Mouse (Mus musculus) lung, postnatal 25 days (tissue): Measurements from ENCODE around the gene Gm4353.
"Not testable (repeated sequence)": the region's sequence is repeated elsewhere in the genome, so short reads cannot be mapped to it uniquely, and the experiment has no call there.

ENCODE experiments used
- DNase-seq: peaks from one replicate; pipeline ENCODE4 v3.0.0; 2022; ENCODE audit warnings: low spot score

The Gm4353 gene

GRCm38 (mm10) chr7:116084366-116084765 lies at the start of gene Gm4353:
TSS of gene Gm4353 (minus strand) at chr7:116084635.
- DNase-seq: not testable (repeated sequence)

- DNase-seq: peak; percentile 65
Measured at GRCm38 (mm10) chr7:116132078-116132477, 47.6 kb upstream of the Gm4353 start.

GRCm38 (mm10) chr7:116131390-116131789 lies 47.0 kb upstream of the Gm4353 start:
- no peak for DNase-seq

GRCm38 (mm10) chr7:116129374-116129773 lies 44.9 kb upstream of the Gm4353 start:
- no peak for DNase-seq

GRCm38 (mm10) chr7:116128286-116128685 lies 43.9 kb upstream of the Gm4353 start:
- DNase-seq: no peak

- no peak for DNase-seq
Measured at GRCm38 (mm10) chr7:116127052-116127451, 42.6 kb upstream of the Gm4353 start.

GRCm38 (mm10) chr7:116125671-116126070 lies 41.2 kb upstream of the Gm4353 start:
- DNase-seq: no peak

GRCm38 (mm10) chr7:116124057-116124456 lies 39.6 kb upstream of the Gm4353 start:
- DNase-seq: no peak

GRCm38 (mm10) chr7:116123597-116123985 lies 39.2 kb upstream of the Gm4353 start:
- DNase-seq: no peak

- no peak for DNase-seq
Measured at GRCm38 (mm10) chr7:116122981-116123596, 38.7 kb upstream of the Gm4353 start.

GRCm38 (mm10) chr7:116121202-116121601 lies 36.8 kb upstream of the Gm4353 start:
- DNase-seq: no peak

- no peak for DNase-seq
Measured at GRCm38 (mm10) chr7:116120737-116121136, 36.3 kb upstream of the Gm4353 start.

- no peak for DNase-seq
Measured at GRCm38 (mm10) chr7:116119306-116119857, 34.9 kb upstream of the Gm4353 start.

GRCm38 (mm10) chr7:116115991-116116390 lies 31.6 kb upstream of the Gm4353 start:
- no peak for DNase-seq

GRCm38 (mm10) chr7:116115216-116115930 lies 30.9 kb upstream of the Gm4353 start:
- no peak for DNase-seq

- DNase-seq: no peak
Measured at GRCm38 (mm10) chr7:116111546-116111945, 27.1 kb upstream of the Gm4353 start.

GRCm38 (mm10) chr7:116110661-116111060 lies 26.2 kb upstream of the Gm4353 start:
- no peak for DNase-seq

- DNase-seq: no peak
Measured at GRCm38 (mm10) chr7:116103091-116103490, 18.7 kb upstream of the Gm4353 start.

- DNase-seq: no peak
Measured at GRCm38 (mm10) chr7:116099952-116100528, 15.6 kb upstream of the Gm4353 start.

- no peak for DNase-seq
Measured at GRCm38 (mm10) chr7:116093466-116093850, 9.0 kb upstream of the Gm4353 start.

GRCm38 (mm10) chr7:116092710-116093465 lies 8.5 kb upstream of the Gm4353 start:
- DNase-seq: peak; percentile 97

- DNase-seq: no peak
Measured at GRCm38 (mm10) chr7:116060739-116061138, 23.7 kb downstream of the Gm4353 start.
